Mouse (Mus musculus): ENCODE measurements around the gene Mast1.

Gene Mast1

GRCm38 (mm10) chr8:84944478-84945160 is 7.5 kb upstream of the Mast1 start:
- DNase-seq (ENCODE audit: low spot score in 2 of 2), result peak; percentile 30 to 46

- DNase-seq (ENCODE audit: low spot score in 2 of 2), result no peak
Observed at GRCm38 (mm10) chr8:84943699-84944098, 6.5 kb upstream of the Mast1 start.

- DNase-seq (ENCODE audit: low spot score in 2 of 2), result no peak
Observed at GRCm38 (mm10) chr8:84937620-84938485, 694 bp upstream of the Mast1 start.

GRCm38 (mm10) chr8:84936041-84936961 is 858 bp downstream of the Mast1 start:
- DNase-seq (ENCODE audit: low spot score in 2 of 2), result no peak

GRCm38 (mm10) chr8:84935489-84935888 is 1.7 kb downstream of the Mast1 start:
- DNase-seq (ENCODE audit: low spot score in 2 of 2), result no peak

GRCm38 (mm10) chr8:84934860-84935259 is 2.3 kb downstream of the Mast1 start:
- no peak for DNase-seq (ENCODE audit: low spot score in 2 of 2)

GRCm38 (mm10) chr8:84933767-84934559 is 3.2 kb downstream of the Mast1 start:
- no peak for DNase-seq (ENCODE audit: low spot score in 2 of 2)

- no peak for DNase-seq (ENCODE audit: low spot score in 2 of 2)
Observed at GRCm38 (mm10) chr8:84930582-84930981, 6.6 kb downstream of the Mast1 start.

- no peak for DNase-seq (ENCODE audit: low spot score in 2 of 2)
Observed at GRCm38 (mm10) chr8:84928456-84929306, 8.5 kb downstream of the Mast1 start.

GRCm38 (mm10) chr8:84927513-84927912 is 9.6 kb downstream of the Mast1 start:
- DNase-seq (ENCODE audit: low spot score in 2 of 2), result no peak

- DNase-seq (ENCODE audit: low spot score in 2 of 2), result no peak
Observed at GRCm38 (mm10) chr8:84925557-84925956, 11.6 kb downstream of the Mast1 start.

- no peak for DNase-seq (ENCODE audit: low spot score in 2 of 2)
Observed at GRCm38 (mm10) chr8:84921596-84921995, 15.6 kb downstream of the Mast1 start.

GRCm38 (mm10) chr8:84918646-84919045 is 18.5 kb downstream of the Mast1 start:
- no peak for DNase-seq (ENCODE audit: low spot score in 2 of 2)

GRCm38 (mm10) chr8:84917781-84918180 is 19.4 kb downstream of the Mast1 start:
- no peak for DNase-seq (ENCODE audit: low spot score in 2 of 2)

- DNase-seq (ENCODE audit: low spot score in 2 of 2), result no peak
Observed at GRCm38 (mm10) chr8:84915269-84915668, 21.9 kb downstream of the Mast1 start.

GRCm38 (mm10) chr8:84913960-84914359 is 23.2 kb downstream of the Mast1 start:
- no peak for DNase-seq (ENCODE audit: low spot score in 2 of 2)

GRCm38 (mm10) chr8:84913502-84913900 is 23.7 kb downstream of the Mast1 start:
- DNase-seq (ENCODE audit: low spot score in 2 of 2), result no peak

GRCm38 (mm10) chr8:84912895-84913501 is 24.2 kb downstream of the Mast1 start:
- DNase-seq (ENCODE audit: low spot score in 2 of 2), result no peak

- no peak for DNase-seq (ENCODE audit: low spot score in 2 of 2)
Observed at GRCm38 (mm10) chr8:84912391-84912790, 24.8 kb downstream of the Mast1 start.

GRCm38 (mm10) chr8:84911854-84912253 is 25.3 kb downstream of the Mast1 start:
- no peak for DNase-seq (ENCODE audit: low spot score in 2 of 2)

Measured in frontal cortex, postnatal 25 days (tissue).